In genomic region chr3:116423353-116424159, GRCm38 (mm10) we compare ENCODE assay signal across 8 mouse cellular contexts. TPM values are rescaled to one million over a fixed set of nuclear protein-coding genes. Genes with fewer than 3 reads are reported as not detected.
A peak's percentile ranks its signal among the peaks of the same experiment; 100 is the strongest.
DNase-seq lines count a peak whose midpoint lies in the region; ATAC-seq and TF ChIP-seq lines count a peak whose summit lies in the region.

TSS of gene Cdc14a (minus strand) at chr3:116424032.

- intact Hi-C loops in gastrocnemius, postnatal 36 days (cut with DNase I): loop anchor here (2.0 to 5.0 kb wide), 3 partner anchors 27 to 84 kb away; partner anchors contain the start of gene Rtca

- H3K4me1 ChIP-seq in intestine, embryonic 15.5 days (replicated peaks): peaks cover 4% of the 10 kb centered on the region
- H3K4me1 ChIP-seq in limb, embryonic 12.5 days (replicated peaks): peaks cover 17% of the 10 kb centered on the region
- H3K4me1 ChIP-seq in midbrain, embryonic 14.5 days (ENCODE audit: control insufficient read depth, insufficient read depth, low read length): peaks cover 17% of the 10 kb centered on the region
- no peaks in the 10 kb centered on the region for H3K4me1 ChIP-seq in spleen, adult 2 months (ENCODE audit: control insufficient read depth, insufficient read depth, insufficient read length)

- peak within 1 kb of the TSS; percentile 90 for H3K4me2 ChIP-seq in intestine, embryonic 15.5 days (replicated peaks)
- peak within 1 kb of the TSS; percentile 67 for H3K4me2 ChIP-seq in limb, embryonic 12.5 days
- H3K4me2 ChIP-seq in midbrain, embryonic 14.5 days (ENCODE audit: low read length): peak within 1 kb of the TSS; percentile 98

- ATAC-seq in intestine, embryonic 15.5 days: peak; percentile 93
- ATAC-seq in limb, embryonic 12.5 days (ENCODE audit: insufficient number of reproducible peaks, insufficient read depth, low FRiP score, low TSS enrichment, low read depth): peak; percentile 92
- peak; percentile 89 for ATAC-seq in midbrain, embryonic 14.5 days (ENCODE audit: low FRiP score, low TSS enrichment)

- H3K4me3 ChIP-seq in intestine, embryonic 15.5 days (replicated peaks): peak within 1 kb of the TSS; percentile 98
- H3K4me3 ChIP-seq in limb, embryonic 12.5 days (replicated peaks): peak within 1 kb of the TSS; percentile 97
- peak within 1 kb of the TSS; percentile 97 for H3K4me3 ChIP-seq in midbrain, embryonic 14.5 days (replicated peaks; ENCODE audit: low read depth, low read length)
- H3K4me3 ChIP-seq in spleen, adult 2 months (ENCODE audit: extremely low read depth, insufficient read depth, insufficient read length): peak within 1 kb of the TSS; percentile 82

- under 1% methylated on average over 63 of the region's 64 CpGs for WGBS in intestine, embryonic 15.5 days
- WGBS in limb, embryonic 12.5 days: under 1% methylated on average over 63 of the region's 64 CpGs
- WGBS in midbrain, embryonic 14.5 days: under 1% methylated on average over 63 of the region's 64 CpGs
- under 1% methylated on average over 61 of the region's 64 CpGs for WGBS in spleen, adult 2 months

- H3K36me3 ChIP-seq in intestine, embryonic 15.5 days: no peaks in the 10 kb centered on the region
- H3K36me3 ChIP-seq in limb, embryonic 12.5 days: peaks cover 24% of the 10 kb centered on the region
- no peaks in the 10 kb centered on the region for H3K36me3 ChIP-seq in midbrain, embryonic 14.5 days (ENCODE audit: control insufficient read depth, insufficient read depth, low read length)
- H3K36me3 ChIP-seq in spleen, adult 2 months (ENCODE audit: control insufficient read depth, insufficient read depth, low read length): peaks cover 3% of the 10 kb centered on the region; the same call in 1 of the 2 replicates

- H3K27ac ChIP-seq in intestine, embryonic 15.5 days: peak within 1 kb of the TSS; percentile 96
- H3K27ac ChIP-seq in limb, embryonic 12.5 days: peak within 1 kb of the TSS; percentile 90
- H3K27ac ChIP-seq in midbrain, embryonic 14.5 days (replicated peaks; ENCODE audit: low read depth, low read length): peak within 1 kb of the TSS; percentile 86
- H3K27ac ChIP-seq in spleen, adult 2 months (ENCODE audit: insufficient read depth, low read length): peak within 1 kb of the TSS; percentile 79

- no peak for TF ChIP-seq CTCF in spleen, adult 2 months (IDR thresholded peaks at IDR 0.05; ENCODE audit: extremely low read depth, insufficient read depth, insufficient read length, insufficient replicate concordance)

- H3K9ac ChIP-seq in intestine, embryonic 15.5 days: peak within 1 kb of the TSS; percentile 83
- peak within 1 kb of the TSS; percentile 96 for H3K9ac ChIP-seq in limb, embryonic 12.5 days (replicated peaks)
- peak within 1 kb of the TSS; percentile 89 for H3K9ac ChIP-seq in midbrain, embryonic 14.5 days (replicated peaks; ENCODE audit: low read length)

- TF ChIP-seq POLR2A in spleen, adult 2 months (IDR thresholded peaks at IDR 0.05; ENCODE audit: low read depth, low read length): peak; percentile 43

- peak; percentile 66 for DNase-seq in layer of hippocampus, adult 11-12 months (ENCODE audit: low spot score)
- no peak for DNase-seq in layer of hippocampus, adult 9-10 months (ENCODE audit: low spot score)
- DNase-seq in embryo, embryonic 11.5 days (ENCODE audit: low read depth, low spot score): peak; percentile 90
- DNase-seq in gastrocnemius, postnatal 36 days: peak; percentile 70 to 72
- peak; percentile 90 for DNase-seq in midbrain, embryonic 14.5 days
- DNase-seq in spleen, adult 2 months (ENCODE audit: low read depth in 1 of 2, low spot score in 2 of 2): peak in 1 of 2 experiments; percentile 65

- H3K27me3 ChIP-seq in intestine, embryonic 15.5 days (replicated peaks): no peaks in the 10 kb centered on the region
- H3K27me3 ChIP-seq in limb, embryonic 12.5 days: no peaks in the 10 kb centered on the region
- H3K27me3 ChIP-seq in midbrain, embryonic 14.5 days (ENCODE audit: control insufficient read depth, insufficient read depth, low read length): no peaks in the 10 kb centered on the region
- no peaks in the 10 kb centered on the region for H3K27me3 ChIP-seq in spleen, adult 2 months (ENCODE audit: control insufficient read depth, insufficient read depth, low read length)

- no peaks in the 10 kb centered on the region for H3K9me3 ChIP-seq in intestine, embryonic 15.5 days
- no peaks in the 10 kb centered on the region for H3K9me3 ChIP-seq in limb, embryonic 12.5 days
- no peaks in the 10 kb centered on the region for H3K9me3 ChIP-seq in midbrain, embryonic 14.5 days (ENCODE audit: control insufficient read depth, low read length)

RNA-seq across cellular contexts. Expression of gene Cdc14a, which starts in this region (rescaled TPM):
- 10 to 100 TPM; 20.6 to 23.8 TPM for total RNA-seq in gastrocnemius, postnatal 36 days (2021)
- 6.2 and 6.9 TPM in 2 replicates for polyA plus RNA-seq in intestine, embryonic 15.5 days (2015; fragmentation: Nextera tagmentation; extraction: Ambion mirVana)
- 14.5 and 16.0 TPM in 2 replicates for polyA plus RNA-seq in limb, embryonic 12.5 days (2016; fragmentation: Nextera tagmentation; extraction: Ambion mirVana)
- 3.5 and 6.2 TPM in 2 replicates for polyA plus RNA-seq in midbrain, embryonic 14.5 days (2014; fragmentation: Nextera tagmentation; extraction: Ambion mirVana)
- 4.7 and 6.9 TPM in 2 replicates for polyA plus RNA-seq in spleen, adult 2 months (2012; rRNA removed)
